Mouse (Mus musculus): ENCODE results near the gene Sspn.

Sspn gene

GRCm38 (mm10) chr6:145931341-145931740 lies at the start of gene Sspn:
Sspn (plus strand) TSS chr6:145931641.
- DNase-seq (ENCODE audit: low spot score), result no peak

- no peak for DNase-seq (ENCODE audit: low spot score)
These were observed 48.4 kb upstream of the Sspn start for GRCm38 (mm10) chr6:145883010-145883409.

GRCm38 (mm10) chr6:145883668-145884067 lies 47.8 kb upstream of the Sspn start:
- DNase-seq (ENCODE audit: low spot score), result no peak

- DNase-seq (ENCODE audit: low spot score), result no peak
These were observed 46.4 kb upstream of the Sspn start for GRCm38 (mm10) chr6:145885069-145885468.

DNA sequence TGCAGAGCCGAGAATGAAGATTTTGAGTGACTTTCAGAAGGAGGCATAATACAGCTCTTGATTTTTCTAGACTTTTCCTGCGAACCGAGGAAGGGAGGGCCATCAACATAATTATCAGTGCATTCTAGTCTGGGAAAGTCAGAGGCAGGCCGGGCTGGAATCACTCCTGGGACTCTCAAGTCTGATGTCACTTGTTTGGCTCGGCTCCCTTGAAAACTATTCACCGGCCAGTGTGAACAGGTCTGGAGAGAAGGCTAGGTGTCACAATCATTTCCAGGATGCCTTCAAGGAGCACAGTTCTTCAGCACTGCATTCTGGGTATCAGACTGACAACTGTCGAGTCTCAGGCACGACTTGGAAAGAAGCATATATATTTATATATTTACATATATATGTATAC lies 45.2 kb upstream of the Sspn start:
- DNase-seq (ENCODE audit: low spot score), result no peak

GRCm38 (mm10) chr6:145887719-145888118 lies 43.7 kb upstream of the Sspn start:
- no peak for DNase-seq (ENCODE audit: low spot score)

- DNase-seq (ENCODE audit: low spot score), result no peak
These were observed 39.5 kb upstream of the Sspn start for GRCm38 (mm10) chr6:145891951-145892350.

- no peak for DNase-seq (ENCODE audit: low spot score)
These were observed 38.8 kb upstream of the Sspn start for GRCm38 (mm10) chr6:145892381-145893265.

DNA sequence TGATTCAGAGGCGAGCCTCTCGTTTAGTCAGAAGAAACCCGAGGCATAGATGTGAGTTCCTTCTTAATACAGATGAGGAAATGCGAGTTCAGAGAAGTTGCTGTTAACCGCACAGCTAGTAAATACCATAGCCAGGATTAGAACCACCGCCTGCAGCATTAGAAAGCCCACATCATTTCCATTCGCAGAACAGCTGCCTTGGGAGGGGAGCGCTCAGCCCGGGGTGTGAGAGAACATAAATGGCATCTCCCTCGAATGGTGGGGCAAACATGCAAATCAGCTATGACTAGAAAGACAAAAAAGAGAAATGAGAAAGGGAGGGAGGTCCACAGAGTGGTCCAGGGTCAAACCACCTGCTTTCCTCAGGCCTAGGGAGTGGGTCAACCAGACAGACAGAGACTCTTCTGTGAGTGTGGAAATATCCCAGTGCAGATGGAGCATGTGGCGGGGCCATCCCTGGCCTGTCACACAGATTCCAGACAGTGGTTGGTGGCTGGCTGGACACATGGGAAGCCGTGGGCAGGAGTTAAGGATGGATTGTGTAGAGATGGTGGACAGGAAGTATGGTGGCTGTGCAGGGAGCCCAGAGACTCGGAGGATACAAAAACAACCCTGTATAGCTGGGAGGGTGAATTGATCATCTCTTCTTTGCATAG lies 37.9 kb upstream of the Sspn start:
- no peak for DNase-seq (ENCODE audit: low spot score)

DNA sequence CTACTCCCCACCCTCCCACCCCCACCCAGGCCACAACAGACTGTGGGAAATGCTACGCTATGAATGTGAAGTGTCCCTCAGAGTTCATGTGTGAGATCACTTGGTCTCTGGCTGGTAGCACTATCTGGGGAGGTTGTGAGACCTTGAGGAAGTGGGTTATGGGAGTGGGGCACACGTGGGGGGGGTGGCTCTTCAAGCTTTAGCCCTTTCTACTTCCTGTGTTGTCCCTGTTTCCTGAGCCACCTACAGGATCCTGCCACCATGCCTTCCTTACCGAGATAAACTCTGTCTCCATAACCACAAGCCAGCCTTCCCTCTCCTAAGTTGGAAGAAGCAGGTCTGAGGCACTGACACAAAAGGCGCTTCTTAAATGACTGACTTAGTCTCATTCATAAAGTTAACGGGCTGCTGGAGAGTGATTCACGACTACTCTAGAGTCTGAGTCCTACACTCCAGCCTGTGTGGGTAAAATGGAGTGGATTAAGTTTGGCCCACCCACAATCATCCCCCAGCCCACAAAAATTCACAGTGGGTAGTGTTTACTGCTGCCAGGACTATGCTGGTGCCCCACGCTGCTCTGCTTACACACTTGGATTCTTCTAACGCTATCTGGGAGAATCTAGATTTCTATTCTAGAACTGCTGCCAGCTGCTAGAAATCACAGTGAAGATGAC lies 36.6 kb upstream of the Sspn start:
- DNase-seq (ENCODE audit: low spot score), result no peak

GRCm38 (mm10) chr6:145904169-145904568 lies 27.3 kb upstream of the Sspn start:
- no peak for DNase-seq (ENCODE audit: low spot score)

GRCm38 (mm10) chr6:145904616-145905015 lies 26.8 kb upstream of the Sspn start:
- no peak for DNase-seq (ENCODE audit: low spot score)

GRCm38 (mm10) chr6:145906096-145906890 lies 25.1 kb upstream of the Sspn start:
- DNase-seq (ENCODE audit: low spot score), result peak; percentile 58

DNA sequence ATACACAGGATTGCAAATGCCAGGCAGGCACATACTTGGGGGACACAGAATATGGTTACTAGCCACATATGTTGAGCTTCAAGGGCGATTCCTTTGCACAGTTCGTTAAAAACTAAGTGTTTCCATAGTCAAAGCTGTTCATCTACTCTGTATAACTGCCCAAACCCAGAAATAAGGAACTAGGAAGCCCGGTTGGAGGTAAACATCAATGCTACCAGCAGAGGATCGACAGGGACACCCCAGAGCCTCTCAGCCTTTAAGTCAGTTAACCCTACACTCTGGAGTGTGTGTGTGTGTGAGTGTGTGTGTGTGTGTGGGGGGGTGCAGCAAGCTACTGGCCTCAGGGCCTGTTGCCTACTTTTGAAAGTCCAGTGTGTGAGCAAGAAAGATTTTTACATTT lies 21.5 kb upstream of the Sspn start:
- DNase-seq (ENCODE audit: low spot score), result no peak

GRCm38 (mm10) chr6:145910469-145911426 lies 20.7 kb upstream of the Sspn start:
- DNase-seq (ENCODE audit: low spot score), result no peak

GRCm38 (mm10) chr6:145912232-145912631 lies 19.2 kb upstream of the Sspn start:
- no peak for DNase-seq (ENCODE audit: low spot score)

DNA sequence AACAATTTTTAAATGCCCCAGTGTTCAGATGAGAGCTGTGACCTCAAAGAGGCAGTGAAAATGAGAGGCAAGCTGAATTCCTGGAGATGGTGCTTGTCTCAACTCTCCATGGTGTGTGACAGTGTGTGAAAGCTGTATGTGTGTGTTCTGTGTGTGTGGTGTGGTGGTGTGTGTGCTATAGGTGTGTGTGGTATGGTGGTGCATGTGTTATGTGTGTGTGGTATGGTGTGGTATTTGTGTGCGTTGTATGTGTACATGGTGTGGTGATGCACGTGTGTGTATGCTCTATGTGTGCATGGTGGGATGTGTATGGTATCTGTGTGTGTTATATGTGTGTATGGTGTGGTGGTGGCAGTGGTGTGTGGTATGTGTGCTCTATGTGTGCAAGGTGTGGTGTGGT lies 16.0 kb upstream of the Sspn start:
- DNase-seq (ENCODE audit: low spot score), result no peak

- no peak for DNase-seq (ENCODE audit: low spot score)
These were observed 15.0 kb upstream of the Sspn start for GRCm38 (mm10) chr6:145916401-145916800.

GRCm38 (mm10) chr6:145918236-145918635 lies 13.2 kb upstream of the Sspn start:
- no peak for DNase-seq (ENCODE audit: low spot score)

DNA sequence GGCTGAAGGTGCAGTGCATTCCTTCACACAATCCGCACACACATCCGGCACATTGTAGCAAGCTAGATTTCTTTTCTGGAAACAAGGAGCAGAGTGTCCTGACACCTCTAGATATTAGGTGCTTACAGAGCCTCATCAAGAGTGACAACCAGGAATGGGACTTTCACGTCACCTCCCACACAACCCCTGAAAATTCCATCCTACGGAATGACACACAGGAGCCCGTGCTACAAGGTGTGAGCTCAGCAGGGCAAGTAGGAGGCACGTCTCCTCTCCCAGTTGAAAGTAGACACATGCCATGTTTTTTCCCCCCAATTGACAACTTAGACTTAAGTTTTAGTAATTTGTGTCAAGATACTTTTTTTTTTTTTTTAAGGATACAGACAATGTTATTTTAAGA lies 7.8 kb upstream of the Sspn start:
- no peak for DNase-seq (ENCODE audit: low spot score)

Data from MN1 (cell line).